Mouse (Mus musculus): ENCODE measurements around the gene Sspo.

GRCm38 (mm10) chr6:48482501-48482900 lies 34.5 kb downstream of the Sspo start:
- no peak for TF ChIP-seq EP300 (IDR thresholded peaks at IDR 0.05; ENCODE audit: low read length)
- no peak for TF ChIP-seq TBP (conservative IDR thresholded peaks at IDR 0.05; ENCODE audit: low read depth, low read length)
- TF ChIP-seq ELF1 (IDR thresholded peaks at IDR 0.05; ENCODE audit: low read depth, low read length) = no peak
- TF ChIP-seq CHD2 (IDR thresholded peaks at IDR 0.05; ENCODE audit: low read length) = no peak
- no peak for TF ChIP-seq CTCF (conservative IDR thresholded peaks at IDR 0.05 in 1 of 2, IDR thresholded peaks at IDR 0.05 in 1 of 2; ENCODE audit: low read depth in 2 of 2, low read length in 2 of 2)
- TF ChIP-seq USF1 (IDR thresholded peaks at IDR 0.05; ENCODE audit: low read depth, low read length) = no peak
- no peak for TF ChIP-seq POLR2AphosphoS2 (IDR thresholded peaks at IDR 0.05; ENCODE audit: low read depth, low read length)
- TF ChIP-seq POLR2A (IDR thresholded peaks at IDR 0.05; ENCODE audit: low read depth, low read length) = no peak
- TF ChIP-seq MYC (IDR thresholded peaks at IDR 0.05; ENCODE audit: low read depth, low read length) = no peak
- no peak for TF ChIP-seq ZC3H11A (IDR thresholded peaks at IDR 0.05; ENCODE audit: low read depth, low read length)

All from CH12.LX (cell line).